Mouse (Mus musculus): ENCODE measurements around the gene Rtp2. TPM values are rescaled to one million over a fixed set of nuclear protein-coding genes. Genes with fewer than 3 reads are reported as not detected.

Rtp2 gene
- polyA plus RNA-seq, 1 experiment from 2014 or later = not detected

GRCm38 (mm10) chr16:23900061-23900460, 32.1 kb downstream of the Rtp2 start:
- WGBS = 76% methylated on average over 4 of the region's 4 CpGs

GRCm38 (mm10) chr16:23898840-23899239, 33.4 kb downstream of the Rtp2 start:
- no peak overlapping the region for H3K27ac ChIP-seq (ENCODE audit: low read length)
- 11% methylated on average over 12 of the region's 12 CpGs for WGBS

More at GRCm38 (mm10) chr16:23900061-23900460, 32.1 kb downstream of the Rtp2 start:
- H3K4me2 ChIP-seq (ENCODE audit: low read depth, low read length) = no peak overlapping the region
- peaks cover 5% of the 10 kb centered on the region; the same call in 1 of the 2 replicates for H3K4me1 ChIP-seq (ENCODE audit: control insufficient read depth, insufficient read depth, low read length)
- no peaks in the 10 kb centered on the region for H3K27me3 ChIP-seq (ENCODE audit: control insufficient read depth, insufficient read depth, low read length)
- ATAC-seq (ENCODE audit: insufficient read depth, low FRiP score) = no peak
- no peak overlapping the region for H3K4me3 ChIP-seq (replicated peaks; ENCODE audit: low read length)
- H3K9ac ChIP-seq (ENCODE audit: low read length) = no peak overlapping the region
- no peaks in the 10 kb centered on the region for H3K9me3 ChIP-seq (replicated peaks; ENCODE audit: control insufficient read depth, low read length)
- H3K27ac ChIP-seq (ENCODE audit: low read length) = no peak overlapping the region
- H3K36me3 ChIP-seq (ENCODE audit: control insufficient read depth, insufficient read depth, low read length) = no peaks in the 10 kb centered on the region

GRCm38 (mm10) chr16:23897984-23898586, 34.1 kb downstream of the Rtp2 start:
- Histone ChIP-seq H3K27ac (ENCODE audit: low read length) (no peak overlapping the region), H3K9ac (ENCODE audit: low read length) (no peak overlapping the region), H3K4me1 (ENCODE audit: control insufficient read depth, insufficient read depth, low read length) (peaks cover 5% of the 10 kb centered on the region; the same call in 1 of the 2 replicates), H3K4me2 (ENCODE audit: low read depth, low read length) (peak overlapping the region; percentile 44), H3K36me3 (ENCODE audit: control insufficient read depth, insufficient read depth, low read length) (no peaks in the 10 kb centered on the region), H3K4me3 (replicated peaks; ENCODE audit: low read length) (peak overlapping the region; percentile 27; the same call in 1 of the 2 replicates), H3K9me3 (replicated peaks; ENCODE audit: control insufficient read depth, low read length) (no peaks in the 10 kb centered on the region), H3K27me3 (ENCODE audit: control insufficient read depth, insufficient read depth, low read length) (no peaks in the 10 kb centered on the region)
- WGBS = 7% methylated on average over 15 of the region's 15 CpGs
- ATAC-seq (ENCODE audit: insufficient read depth, low FRiP score) = peak; percentile 76; the same call in 1 of the 2 replicates

More at GRCm38 (mm10) chr16:23898840-23899239, 33.4 kb downstream of the Rtp2 start:
- 0 out of 2 replicates have a peak overlapping the region, but pooled peaks have one; percentile 29 for H3K9ac ChIP-seq (ENCODE audit: low read length)
- H3K4me1 ChIP-seq (ENCODE audit: control insufficient read depth, insufficient read depth, low read length) = peaks cover 5% of the 10 kb centered on the region; the same call in 1 of the 2 replicates
- H3K9me3 ChIP-seq (replicated peaks; ENCODE audit: control insufficient read depth, low read length) = no peaks in the 10 kb centered on the region
- peak overlapping the region; percentile 44 for H3K4me2 ChIP-seq (ENCODE audit: low read depth, low read length)
- peak; percentile 69 for ATAC-seq (ENCODE audit: insufficient read depth, low FRiP score)
- no peaks in the 10 kb centered on the region for H3K36me3 ChIP-seq (ENCODE audit: control insufficient read depth, insufficient read depth, low read length)
- H3K4me3 ChIP-seq (replicated peaks; ENCODE audit: low read length) = 0 out of 2 replicates have a peak overlapping the region, but pooled peaks have one; percentile 18
- no peaks in the 10 kb centered on the region for H3K27me3 ChIP-seq (ENCODE audit: control insufficient read depth, insufficient read depth, low read length)

GRCm38 (mm10) chr16:23897486-23897885, 34.7 kb downstream of the Rtp2 start:
- Histone ChIP-seq H3K9me3 (replicated peaks; ENCODE audit: control insufficient read depth, low read length) (no peaks in the 10 kb centered on the region), H3K27me3 (ENCODE audit: control insufficient read depth, insufficient read depth, low read length) (no peaks in the 10 kb centered on the region), H3K4me1 (ENCODE audit: control insufficient read depth, insufficient read depth, low read length) (peaks cover 5% of the 10 kb centered on the region; the same call in 1 of the 2 replicates), H3K27ac (ENCODE audit: low read length) (no peak overlapping the region), H3K4me2 (ENCODE audit: low read depth, low read length) (no peak overlapping the region), H3K4me3 (replicated peaks; ENCODE audit: low read length) (no peak overlapping the region), H3K9ac (ENCODE audit: low read length) (no peak overlapping the region), H3K36me3 (ENCODE audit: control insufficient read depth, insufficient read depth, low read length) (no peaks in the 10 kb centered on the region)
- WGBS = 60% methylated on average over 5 of the region's 5 CpGs
- ATAC-seq (ENCODE audit: insufficient read depth, low FRiP score) = no peak

- Histone ChIP-seq H3K9ac (ENCODE audit: low read length) (no peak overlapping the region), H3K4me1 (ENCODE audit: control insufficient read depth, insufficient read depth, low read length) (peaks cover 5% of the 10 kb centered on the region; the same call in 1 of the 2 replicates), H3K9me3 (replicated peaks; ENCODE audit: control insufficient read depth, low read length) (no peaks in the 10 kb centered on the region), H3K36me3 (ENCODE audit: control insufficient read depth, insufficient read depth, low read length) (no peaks in the 10 kb centered on the region), H3K4me2 (ENCODE audit: low read depth, low read length) (no peak overlapping the region), H3K27ac (ENCODE audit: low read length) (no peak overlapping the region), H3K4me3 (replicated peaks; ENCODE audit: low read length) (no peak overlapping the region), H3K27me3 (ENCODE audit: control insufficient read depth, insufficient read depth, low read length) (peaks cover 8% of the 10 kb centered on the region)
- ATAC-seq (ENCODE audit: insufficient read depth, low FRiP score) = no peak
- WGBS = 69% methylated on average over 3 of the region's 3 CpGs
Measured at GRCm38 (mm10) chr16:23895135-23895534, 37.1 kb downstream of the Rtp2 start.

GRCm38 (mm10) chr16:23890636-23891035, 41.6 kb downstream of the Rtp2 start, which contains the start of gene Sst:
Sst (minus strand) TSS chr16:23890958.
- Histone ChIP-seq H3K4me1 (ENCODE audit: control insufficient read depth, insufficient read depth, low read length) (no peaks in the 10 kb centered on the region), H3K27me3 (ENCODE audit: control insufficient read depth, insufficient read depth, low read length) (peaks cover 14% of the 10 kb centered on the region), H3K27ac (ENCODE audit: low read length) (no peak within 1 kb of the TSS), H3K4me2 (ENCODE audit: low read depth, low read length) (no peak within 1 kb of the TSS), H3K9me3 (replicated peaks; ENCODE audit: control insufficient read depth, low read length) (no peaks in the 10 kb centered on the region), H3K4me3 (replicated peaks; ENCODE audit: low read length) (no peak within 1 kb of the TSS), H3K36me3 (ENCODE audit: control insufficient read depth, insufficient read depth, low read length) (no peaks in the 10 kb centered on the region), H3K9ac (ENCODE audit: low read length) (no peak within 1 kb of the TSS)
- 6% methylated on average over 26 of the region's 26 CpGs for WGBS
- ATAC-seq (ENCODE audit: insufficient read depth, low FRiP score) = no peak

GRCm38 (mm10) chr16:23890151-23890550, 42.0 kb downstream of the Rtp2 start:
- Histone ChIP-seq H3K4me2 (ENCODE audit: low read depth, low read length) (no peak overlapping the region), H3K4me3 (replicated peaks; ENCODE audit: low read length) (no peak overlapping the region), H3K36me3 (ENCODE audit: control insufficient read depth, insufficient read depth, low read length) (no peaks in the 10 kb centered on the region), H3K27me3 (ENCODE audit: control insufficient read depth, insufficient read depth, low read length) (peaks cover 14% of the 10 kb centered on the region), H3K27ac (ENCODE audit: low read length) (no peak overlapping the region), H3K9me3 (replicated peaks; ENCODE audit: control insufficient read depth, low read length) (no peaks in the 10 kb centered on the region), H3K4me1 (ENCODE audit: control insufficient read depth, insufficient read depth, low read length) (no peaks in the 10 kb centered on the region), H3K9ac (ENCODE audit: low read length) (no peak overlapping the region)
- ATAC-seq (ENCODE audit: insufficient read depth, low FRiP score) = no peak
- WGBS = 5% methylated on average over 9 of the region's 9 CpGs

- Histone ChIP-seq H3K4me3 (replicated peaks; ENCODE audit: low read length) (no peak overlapping the region), H3K9ac (ENCODE audit: low read length) (no peak overlapping the region), H3K4me2 (ENCODE audit: low read depth, low read length) (no peak overlapping the region), H3K4me1 (ENCODE audit: control insufficient read depth, insufficient read depth, low read length) (no peaks in the 10 kb centered on the region), H3K9me3 (replicated peaks; ENCODE audit: control insufficient read depth, low read length) (no peaks in the 10 kb centered on the region), H3K36me3 (ENCODE audit: control insufficient read depth, insufficient read depth, low read length) (no peaks in the 10 kb centered on the region), H3K27me3 (ENCODE audit: control insufficient read depth, insufficient read depth, low read length) (peaks cover 14% of the 10 kb centered on the region), H3K27ac (ENCODE audit: low read length) (no peak overlapping the region)
- no peak for ATAC-seq (ENCODE audit: insufficient read depth, low FRiP score)
- WGBS = 66% methylated on average over 10 of the region's 10 CpGs
Measured at GRCm38 (mm10) chr16:23887910-23888579, 44.1 kb downstream of the Rtp2 start.

GRCm38 (mm10) chr16:23885098-23885497, 47.1 kb downstream of the Rtp2 start:
- no peak for ATAC-seq (ENCODE audit: insufficient read depth, low FRiP score)
- Histone ChIP-seq H3K27ac (ENCODE audit: low read length) (no peak overlapping the region), H3K27me3 (ENCODE audit: control insufficient read depth, insufficient read depth, low read length) (peaks cover 6% of the 10 kb centered on the region; the same call in 1 of the 2 replicates), H3K9ac (ENCODE audit: low read length) (no peak overlapping the region), H3K36me3 (ENCODE audit: control insufficient read depth, insufficient read depth, low read length) (no peaks in the 10 kb centered on the region), H3K4me2 (ENCODE audit: low read depth, low read length) (no peak overlapping the region), H3K4me1 (ENCODE audit: control insufficient read depth, insufficient read depth, low read length) (no peaks in the 10 kb centered on the region), H3K9me3 (replicated peaks; ENCODE audit: control insufficient read depth, low read length) (no peaks in the 10 kb centered on the region), H3K4me3 (replicated peaks; ENCODE audit: low read length) (no peak overlapping the region)
- 66% methylated on average over 12 of the region's 12 CpGs for WGBS
